In the genomic region with DNA sequence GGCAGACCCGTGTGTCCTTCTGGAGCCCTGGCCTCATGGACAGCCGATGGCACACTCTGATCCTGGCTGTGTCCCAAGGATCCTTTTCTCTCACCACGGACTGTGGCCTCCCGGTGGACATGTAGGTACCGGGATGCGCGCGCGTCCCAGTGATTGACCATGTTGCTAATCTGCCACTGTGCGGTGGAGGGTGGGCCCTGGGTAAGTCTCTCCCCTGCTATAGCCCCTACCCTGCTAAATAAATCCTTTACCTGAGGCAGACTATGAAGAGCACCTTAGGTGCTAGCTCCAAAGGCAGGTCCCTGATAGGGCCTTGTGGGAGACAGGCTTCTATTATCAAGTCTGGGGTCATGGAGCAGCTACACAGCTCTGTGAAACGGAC, we compare ENCODE assay signal across 8 mouse cellular contexts. TPM values are rescaled to one million over a fixed set of nuclear protein-coding genes. Genes with fewer than 3 reads are reported as not detected.
DNase-seq lines count a peak whose midpoint lies in the region; ATAC-seq and TF ChIP-seq lines count a peak whose summit lies in the region.

No protein-coding gene starts in this region.

- no peak for DNase-seq in kidney, adult 2 months
- no peak for DNase-seq in kidney, postnatal 25 days
- no peak for DNase-seq in embryonic facial prominence, embryonic 14.5 days (ENCODE audit: low spot score)
- DNase-seq in intestine, embryonic 14.5 days (ENCODE audit: low spot score) = no peak
- DNase-seq in midbrain, embryonic 14.5 days = no peak
- DNase-seq in natural killer cell, adult 2 months (ENCODE audit: low spot score in 2 of 2) = no peak
- DNase-seq in heart, adult 18-20 months = no peak
- DNase-seq in embryo, embryonic 9.5 days (ENCODE audit: extremely low spot score) = no peak

- TF ChIP-seq POLR2A in kidney, adult 2 months (IDR thresholded peaks at IDR 0.05; ENCODE audit: low read depth, low read length) = no peak

- 33% methylated on average over 11 of the region's 11 CpGs for WGBS in kidney, adult 2 months
- WGBS in embryonic facial prominence, embryonic 14.5 days = 29% methylated on average over 11 of the region's 11 CpGs
- 25% methylated on average over 11 of the region's 11 CpGs for WGBS in intestine, embryonic 14.5 days
- WGBS in midbrain, embryonic 14.5 days = 35% methylated on average over 11 of the region's 11 CpGs

- H3K27ac ChIP-seq in kidney, adult 2 months (ENCODE audit: insufficient read depth, low read depth, low read length) = no peak overlapping the region
- no peak overlapping the region for H3K27ac ChIP-seq in embryonic facial prominence, embryonic 14.5 days (replicated peaks; ENCODE audit: low read depth, low read length)
- H3K27ac ChIP-seq in intestine, embryonic 14.5 days (ENCODE audit: low read depth) = no peak overlapping the region
- no peak overlapping the region for H3K27ac ChIP-seq in midbrain, embryonic 14.5 days (replicated peaks; ENCODE audit: low read depth, low read length)

- no peaks in the 10 kb centered on the region for H3K36me3 ChIP-seq in kidney, adult 2 months (ENCODE audit: control insufficient read depth, insufficient read depth, low read length)
- H3K36me3 ChIP-seq in embryonic facial prominence, embryonic 14.5 days (ENCODE audit: control insufficient read depth, insufficient read depth, low read length) = no peaks in the 10 kb centered on the region
- H3K36me3 ChIP-seq in intestine, embryonic 14.5 days (ENCODE audit: control insufficient read depth, insufficient read depth, low read length) = no peaks in the 10 kb centered on the region
- H3K36me3 ChIP-seq in midbrain, embryonic 14.5 days (ENCODE audit: control insufficient read depth, insufficient read depth, low read length) = no peaks in the 10 kb centered on the region

- no peak for TF ChIP-seq CTCF in kidney, adult 2 months (conservative IDR thresholded peaks at IDR 0.05; ENCODE audit: insufficient read depth, insufficient read length, low read depth, low read length)

- H3K9ac ChIP-seq in embryonic facial prominence, embryonic 14.5 days (ENCODE audit: low read depth, low read length) = no peak overlapping the region
- H3K9ac ChIP-seq in intestine, embryonic 14.5 days (ENCODE audit: low read length) = no peak overlapping the region
- H3K9ac ChIP-seq in midbrain, embryonic 14.5 days (replicated peaks; ENCODE audit: low read length) = 0 out of 2 replicates have a peak overlapping the region, but pooled peaks have one; percentile 20

- no peak for ATAC-seq in embryonic facial prominence, embryonic 14.5 days (ENCODE audit: low read depth)
- no peak; the same call in 1 of the 2 replicates for ATAC-seq in intestine, embryonic 14.5 days (replicated peaks; ENCODE audit: low FRiP score, low TSS enrichment, low read depth)
- no peak for ATAC-seq in midbrain, embryonic 14.5 days (ENCODE audit: low FRiP score, low TSS enrichment)

- no peaks in the 10 kb centered on the region for H3K4me1 ChIP-seq in kidney, adult 2 months (ENCODE audit: control insufficient read depth, insufficient read depth, low read length)
- no peaks in the 10 kb centered on the region for H3K4me1 ChIP-seq in embryonic facial prominence, embryonic 14.5 days (ENCODE audit: control insufficient read depth, insufficient read depth, low read length)
- no peaks in the 10 kb centered on the region for H3K4me1 ChIP-seq in intestine, embryonic 14.5 days (replicated peaks; ENCODE audit: control insufficient read depth, insufficient read depth, low read length)
- no peaks in the 10 kb centered on the region for H3K4me1 ChIP-seq in midbrain, embryonic 14.5 days (ENCODE audit: control insufficient read depth, insufficient read depth, low read length)

- peak overlapping the region; percentile 39 for H3K4me2 ChIP-seq in embryonic facial prominence, embryonic 14.5 days (ENCODE audit: low read depth, low read length)
- H3K4me2 ChIP-seq in intestine, embryonic 14.5 days (ENCODE audit: low read length) = peak overlapping the region; percentile 46
- peak overlapping the region; percentile 38 for H3K4me2 ChIP-seq in midbrain, embryonic 14.5 days (ENCODE audit: low read length)

- peak overlapping the region; percentile 2; the same call in 1 of the 2 replicates for H3K4me3 ChIP-seq in kidney, adult 2 months (ENCODE audit: insufficient read depth, low read depth, low read length)
- H3K4me3 ChIP-seq in embryonic facial prominence, embryonic 14.5 days (ENCODE audit: low read depth, low read length) = peak overlapping the region; percentile 12; the same call in 1 of the 2 replicates
- H3K4me3 ChIP-seq in intestine, embryonic 14.5 days (ENCODE audit: low read depth, low read length) = peak overlapping the region; percentile 16
- peak overlapping the region; percentile 24 for H3K4me3 ChIP-seq in midbrain, embryonic 14.5 days (replicated peaks; ENCODE audit: low read depth, low read length)

- H3K27me3 ChIP-seq in kidney, adult 2 months (replicated peaks; ENCODE audit: control insufficient read depth, insufficient read depth, low read length) = no peaks in the 10 kb centered on the region
- H3K27me3 ChIP-seq in embryonic facial prominence, embryonic 14.5 days (replicated peaks; ENCODE audit: control insufficient read depth, insufficient read depth, low read length) = no peaks in the 10 kb centered on the region
- H3K27me3 ChIP-seq in intestine, embryonic 14.5 days (replicated peaks; ENCODE audit: control insufficient read depth, insufficient read depth, low read length) = no peaks in the 10 kb centered on the region
- no peaks in the 10 kb centered on the region for H3K27me3 ChIP-seq in midbrain, embryonic 14.5 days (ENCODE audit: control insufficient read depth, insufficient read depth, low read length)

- no peaks in the 10 kb centered on the region for H3K9me3 ChIP-seq in embryonic facial prominence, embryonic 14.5 days (ENCODE audit: control insufficient read depth, low read length)
- no peaks in the 10 kb centered on the region for H3K9me3 ChIP-seq in intestine, embryonic 14.5 days (ENCODE audit: control insufficient read depth, low read length)
- no peaks in the 10 kb centered on the region for H3K9me3 ChIP-seq in midbrain, embryonic 14.5 days (ENCODE audit: control insufficient read depth, low read length)

RNA-seq across cellular contexts. Expression of a gene that starts 3.0 kb away (rescaled TPM):
- not detected in 2 replicates for polyA plus RNA-seq in kidney, adult 2 months (2012; rRNA removed)
- polyA plus RNA-seq in embryonic facial prominence, embryonic 14.5 days (2014; fragmentation: Nextera tagmentation; extraction: Ambion mirVana) = 0.28 TPM in 1 of 2 replicates, not detected in the other
- polyA plus RNA-seq in intestine, embryonic 14.5 days (2014; fragmentation: Nextera tagmentation; extraction: Ambion mirVana) = not detected in 2 replicates
- polyA plus RNA-seq in midbrain, embryonic 14.5 days (2014; fragmentation: Nextera tagmentation; extraction: Ambion mirVana) = not detected in 2 replicates
- not detected for total RNA-seq in heart, adult 18-20 months (2021)

RNA-seq across cellular contexts. Expression of a gene that starts 12.1 kb away (rescaled TPM):
- polyA plus RNA-seq in kidney, adult 2 months (2012; rRNA removed) = not detected in 2 replicates
- 0.33 TPM in 1 of 2 replicates, not detected in the other for polyA plus RNA-seq in embryonic facial prominence, embryonic 14.5 days (2014; fragmentation: Nextera tagmentation; extraction: Ambion mirVana)
- not detected in 2 replicates for polyA plus RNA-seq in intestine, embryonic 14.5 days (2014; fragmentation: Nextera tagmentation; extraction: Ambion mirVana)
- not detected in 2 replicates for polyA plus RNA-seq in midbrain, embryonic 14.5 days (2014; fragmentation: Nextera tagmentation; extraction: Ambion mirVana)
- not detected for total RNA-seq in heart, adult 18-20 months (2021)

RNA-seq across cellular contexts. Expression of a gene that starts 18.1 kb away (rescaled TPM):
- polyA plus RNA-seq in kidney, adult 2 months (2012; rRNA removed) = not detected in 2 replicates
- not detected in 2 replicates for polyA plus RNA-seq in embryonic facial prominence, embryonic 14.5 days (2014; fragmentation: Nextera tagmentation; extraction: Ambion mirVana)
- not detected in 2 replicates for polyA plus RNA-seq in intestine, embryonic 14.5 days (2014; fragmentation: Nextera tagmentation; extraction: Ambion mirVana)
- not detected in 2 replicates for polyA plus RNA-seq in midbrain, embryonic 14.5 days (2014; fragmentation: Nextera tagmentation; extraction: Ambion mirVana)
- total RNA-seq in heart, adult 18-20 months (2021) = not detected

RNA-seq across cellular contexts. Expression of a gene that starts 29.0 kb away (rescaled TPM):
- not detected in 2 replicates for polyA plus RNA-seq in kidney, adult 2 months (2012; rRNA removed)
- not detected in 2 replicates for polyA plus RNA-seq in embryonic facial prominence, embryonic 14.5 days (2014; fragmentation: Nextera tagmentation; extraction: Ambion mirVana)
- not detected in 2 replicates for polyA plus RNA-seq in intestine, embryonic 14.5 days (2014; fragmentation: Nextera tagmentation; extraction: Ambion mirVana)
- polyA plus RNA-seq in midbrain, embryonic 14.5 days (2014; fragmentation: Nextera tagmentation; extraction: Ambion mirVana) = not detected in 2 replicates
- total RNA-seq in heart, adult 18-20 months (2021) = not detected

RNA-seq across cellular contexts. Expression of a gene that starts 37.6 kb away (rescaled TPM):
- 8.4 and 8.6 TPM in 2 replicates for polyA plus RNA-seq in kidney, adult 2 months (2012; rRNA removed)
- polyA plus RNA-seq in embryonic facial prominence, embryonic 14.5 days (2014; fragmentation: Nextera tagmentation; extraction: Ambion mirVana) = 3.7 and 4.2 TPM in 2 replicates
- polyA plus RNA-seq in intestine, embryonic 14.5 days (2014; fragmentation: Nextera tagmentation; extraction: Ambion mirVana) = 3.9 and 4.2 TPM in 2 replicates
- 14.3 and 15.7 TPM in 2 replicates for polyA plus RNA-seq in midbrain, embryonic 14.5 days (2014; fragmentation: Nextera tagmentation; extraction: Ambion mirVana)
- under 1 TPM; 0.49 to 0.69 TPM for total RNA-seq in heart, adult 18-20 months (2021)
